Mouse (Mus musculus): ENCODE results near the gene Pxk.
"Not testable (repeated sequence)": the region's sequence is repeated elsewhere in the genome, so short reads cannot be mapped to it uniquely, and the experiment has no call there.

The Pxk gene

DNA sequence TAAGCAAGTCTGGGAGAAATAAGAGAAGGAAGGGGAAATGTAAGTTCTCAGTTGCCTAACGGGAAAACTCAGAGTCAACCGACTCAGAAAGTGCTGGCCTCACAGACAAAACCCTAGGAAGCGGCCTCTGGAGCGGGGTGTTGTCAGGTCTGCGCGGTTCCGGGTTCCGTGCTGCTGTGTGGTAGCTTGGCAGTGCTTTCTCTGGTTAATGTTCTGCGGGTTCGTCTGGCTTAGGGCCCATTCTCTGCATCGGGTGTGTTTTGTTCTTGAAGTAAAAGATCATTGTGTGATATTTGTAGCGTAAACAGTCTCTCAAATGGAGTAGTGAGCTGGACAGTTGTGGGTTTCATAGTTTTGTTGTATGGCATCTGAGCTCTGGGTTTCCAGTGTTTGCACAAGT is 4.7 kb downstream of the Pxk start:
- no peak for DNase-seq (ENCODE audit: low read depth, low spot score)

DNA sequence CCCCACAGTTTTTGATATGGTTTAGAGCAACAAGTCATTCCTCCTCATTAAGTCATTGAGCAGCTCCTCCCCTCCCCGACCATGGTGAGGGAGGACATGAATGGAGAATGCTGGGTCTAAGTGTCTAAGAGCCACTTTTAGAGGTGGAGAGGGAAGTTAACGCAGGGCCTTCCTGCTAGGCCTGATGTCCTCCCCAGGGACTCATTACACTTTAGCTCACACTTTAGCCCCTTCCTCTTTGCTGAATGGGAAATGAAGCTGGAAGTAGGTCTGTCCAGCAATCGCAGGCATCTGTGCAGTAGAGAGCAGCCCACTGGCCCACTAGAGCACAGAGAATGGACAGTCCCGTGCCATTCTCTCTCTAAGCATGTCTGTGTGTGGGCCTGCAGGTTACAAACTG is 10.0 kb downstream of the Pxk start:
- peak; percentile 37 for DNase-seq (ENCODE audit: low read depth, low spot score)

DNA sequence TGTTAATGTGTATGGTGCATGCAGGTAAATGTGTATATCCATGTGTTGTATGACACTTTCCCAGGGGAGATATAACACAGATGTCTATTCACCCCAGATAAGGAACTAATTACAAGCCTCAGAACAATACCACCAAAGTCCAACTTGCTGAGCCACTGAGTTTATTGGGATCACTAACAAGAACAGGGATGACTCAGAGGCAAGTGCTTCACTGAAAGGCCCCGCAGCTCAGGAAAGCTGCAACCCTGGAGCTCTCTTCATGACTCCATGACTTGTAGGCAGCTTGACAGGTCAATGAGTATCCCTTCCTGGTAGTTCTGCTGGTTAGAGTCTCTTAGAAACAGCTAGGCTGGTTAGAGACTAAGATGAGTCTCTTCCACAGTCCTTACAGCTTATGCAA is 11.0 kb downstream of the Pxk start:
- no peak for DNase-seq (ENCODE audit: low read depth, low spot score)

DNA sequence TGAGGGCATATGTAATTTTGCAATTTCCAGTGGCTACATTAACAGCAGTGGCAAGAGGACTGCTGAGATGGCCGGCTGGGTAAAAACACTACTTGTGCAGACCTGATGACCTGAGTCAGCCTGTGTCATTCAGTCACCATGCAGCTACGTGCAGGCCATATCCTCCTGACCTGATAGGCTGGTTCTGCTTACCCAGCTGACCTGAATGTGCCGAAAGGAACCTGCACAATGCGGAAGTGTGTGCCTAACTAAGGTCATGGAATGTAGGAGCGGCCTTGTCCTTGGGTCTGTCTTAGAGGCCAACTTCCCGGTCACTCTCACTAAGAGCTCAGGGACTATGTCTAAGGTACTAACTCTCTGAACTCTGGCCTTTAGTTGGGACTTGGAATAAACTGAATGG is 13.5 kb downstream of the Pxk start:
- no peak for DNase-seq (ENCODE audit: low read depth, low spot score)

- DNase-seq (ENCODE audit: low read depth, low spot score) = no peak
Measured at GRCm38 (mm10) chr14:8112036-8112435, 14.0 kb downstream of the Pxk start.

- DNase-seq (ENCODE audit: low read depth, low spot score) = no peak
Measured at GRCm38 (mm10) chr14:8113616-8114015, 15.6 kb downstream of the Pxk start.

DNA sequence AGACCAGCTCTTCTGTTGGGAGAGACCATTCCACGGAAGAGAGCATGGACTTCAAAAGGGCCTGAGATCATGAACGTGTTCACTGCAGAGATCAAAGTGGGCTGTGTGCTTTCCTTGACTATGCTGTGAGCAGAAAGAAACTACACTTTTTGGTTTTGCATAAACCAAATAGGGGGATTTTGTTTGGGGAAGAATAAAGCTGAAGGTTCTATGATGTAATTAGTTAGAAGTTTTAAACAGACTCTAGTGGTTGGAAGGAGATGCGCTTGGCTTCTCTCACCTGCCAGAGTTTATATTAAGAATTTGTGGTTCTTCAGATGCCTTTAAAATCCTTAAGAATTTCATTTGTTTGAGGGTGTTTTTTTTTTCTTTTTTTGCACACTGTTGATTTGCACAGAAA is 16.3 kb downstream of the Pxk start:
- peak; percentile 87 for DNase-seq (ENCODE audit: low read depth, low spot score)

GRCm38 (mm10) chr14:8114756-8115155 is 16.7 kb downstream of the Pxk start:
- peak; percentile 86 for DNase-seq (ENCODE audit: low read depth, low spot score)

DNA sequence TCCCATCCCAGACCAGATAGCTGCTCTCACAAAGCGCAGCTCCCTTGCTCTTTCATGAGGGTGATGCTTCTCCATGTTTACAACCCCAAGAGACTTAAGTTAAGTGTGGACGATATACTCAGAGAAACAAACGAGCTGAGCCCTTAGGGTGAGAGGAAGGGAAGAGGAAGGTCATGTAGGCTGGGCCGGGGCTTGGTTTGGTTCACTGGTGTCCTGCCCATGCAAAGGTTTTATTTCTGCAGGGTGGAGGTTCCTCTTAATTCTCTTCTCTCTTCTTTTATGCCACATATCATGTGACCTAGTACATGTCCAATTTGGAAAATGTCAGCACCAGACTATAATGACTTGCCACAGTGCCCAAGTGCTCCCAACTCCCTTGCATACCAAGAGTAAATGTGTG is 17.8 kb downstream of the Pxk start:
- peak; percentile 29 for DNase-seq (ENCODE audit: low read depth, low spot score)

DNA sequence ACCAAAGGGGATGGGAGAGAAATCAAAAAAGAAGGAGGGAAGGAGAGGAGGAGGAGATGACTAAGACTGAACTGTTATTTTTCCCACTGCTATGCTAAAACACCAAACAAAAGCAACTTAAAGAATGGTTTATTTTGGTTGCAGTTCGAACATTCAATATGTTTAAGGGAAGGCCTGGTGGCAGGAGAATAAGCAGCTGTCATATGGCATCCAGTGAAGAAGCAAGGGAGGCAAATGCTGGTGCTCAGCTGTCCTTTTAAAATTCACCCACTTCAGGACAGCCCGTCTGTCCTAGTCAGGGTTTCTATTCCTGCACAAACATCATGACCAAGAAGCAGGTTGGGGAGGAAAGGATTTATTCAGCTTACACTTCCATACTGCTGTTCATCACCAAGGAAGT is 19.4 kb downstream of the Pxk start:
- no peak for DNase-seq (ENCODE audit: low read depth, low spot score)

GRCm38 (mm10) chr14:8119454-8119853 is 21.4 kb downstream of the Pxk start:
- DNase-seq (ENCODE audit: low read depth, low spot score) = no peak

DNA sequence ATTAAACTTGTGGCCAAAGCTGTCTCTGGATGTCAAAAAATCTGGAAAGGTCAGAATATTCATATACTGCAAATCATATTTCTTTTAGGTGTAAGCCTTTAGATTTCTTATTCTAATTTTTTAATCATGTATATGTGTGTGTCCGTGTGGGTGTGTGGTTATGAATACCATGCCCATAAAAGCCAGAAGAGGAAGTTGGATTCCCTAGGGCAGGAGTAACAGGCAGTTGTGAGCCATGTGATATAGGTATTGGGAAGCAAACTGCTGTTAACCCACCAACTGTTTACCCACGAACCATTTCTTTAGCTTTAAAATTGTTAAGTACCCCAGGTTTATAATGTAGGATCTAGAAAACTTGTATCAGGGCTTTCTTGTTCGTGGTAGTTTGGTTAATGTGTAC is 21.9 kb downstream of the Pxk start:
- DNase-seq (ENCODE audit: low read depth, low spot score) = no peak

DNA sequence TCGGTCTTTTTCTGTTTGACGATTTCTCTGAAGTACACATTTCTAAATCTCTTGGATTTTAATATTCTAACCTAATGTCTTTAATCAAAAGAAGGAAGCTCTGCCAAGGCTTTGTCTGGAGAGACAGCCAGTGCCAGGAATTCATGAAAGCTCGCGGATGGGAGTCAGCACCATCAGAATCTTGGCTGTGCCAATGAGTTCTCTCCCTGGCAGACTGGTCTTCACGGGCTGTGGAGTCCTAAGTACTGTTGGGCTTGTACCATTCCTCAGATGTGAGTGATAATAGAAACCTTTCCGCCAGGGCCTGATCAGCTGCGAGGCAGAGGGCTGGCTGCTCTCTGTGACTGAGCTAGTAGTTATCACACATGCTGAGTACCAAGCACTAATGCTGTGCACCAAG is 25.1 kb downstream of the Pxk start:
- no peak for DNase-seq (ENCODE audit: low read depth, low spot score)

- DNase-seq (ENCODE audit: low read depth, low spot score) = not testable (repeated sequence)
Measured at GRCm38 (mm10) chr14:8123611-8124010, 25.6 kb downstream of the Pxk start.

- DNase-seq (ENCODE audit: low read depth, low spot score) = no peak
Measured at GRCm38 (mm10) chr14:8124046-8124881, 26.3 kb downstream of the Pxk start.

- DNase-seq (ENCODE audit: low read depth, low spot score) = no peak
Measured at GRCm38 (mm10) chr14:8127971-8128370, 30.0 kb downstream of the Pxk start.

DNA sequence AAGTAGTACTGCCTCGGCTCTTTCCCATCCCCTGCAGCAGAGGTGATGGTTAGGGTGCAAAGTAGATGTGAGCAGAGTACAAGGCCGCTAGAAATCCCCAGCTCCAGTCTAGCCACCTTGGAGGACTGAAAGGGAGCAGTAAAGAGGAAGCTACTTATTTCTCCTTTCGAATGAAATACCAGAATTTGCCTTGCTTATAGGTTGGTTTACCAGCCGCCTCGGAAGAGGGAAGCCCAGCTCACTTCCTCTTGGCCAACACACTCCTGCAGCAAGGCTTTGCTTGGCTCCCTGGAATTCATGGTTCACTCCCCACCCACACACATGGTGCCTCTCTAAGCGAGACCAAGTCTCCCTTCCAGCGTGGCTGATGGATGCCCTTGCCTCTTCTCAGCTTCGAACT is 34.8 kb downstream of the Pxk start:
- peak; percentile 79 for DNase-seq (ENCODE audit: low read depth, low spot score)

GRCm38 (mm10) chr14:8134234-8134633 is 36.2 kb downstream of the Pxk start:
- DNase-seq (ENCODE audit: low read depth, low spot score) = no peak

- DNase-seq (ENCODE audit: low read depth, low spot score) = no peak
Measured at GRCm38 (mm10) chr14:8135130-8135529, 37.1 kb downstream of the Pxk start.

DNA sequence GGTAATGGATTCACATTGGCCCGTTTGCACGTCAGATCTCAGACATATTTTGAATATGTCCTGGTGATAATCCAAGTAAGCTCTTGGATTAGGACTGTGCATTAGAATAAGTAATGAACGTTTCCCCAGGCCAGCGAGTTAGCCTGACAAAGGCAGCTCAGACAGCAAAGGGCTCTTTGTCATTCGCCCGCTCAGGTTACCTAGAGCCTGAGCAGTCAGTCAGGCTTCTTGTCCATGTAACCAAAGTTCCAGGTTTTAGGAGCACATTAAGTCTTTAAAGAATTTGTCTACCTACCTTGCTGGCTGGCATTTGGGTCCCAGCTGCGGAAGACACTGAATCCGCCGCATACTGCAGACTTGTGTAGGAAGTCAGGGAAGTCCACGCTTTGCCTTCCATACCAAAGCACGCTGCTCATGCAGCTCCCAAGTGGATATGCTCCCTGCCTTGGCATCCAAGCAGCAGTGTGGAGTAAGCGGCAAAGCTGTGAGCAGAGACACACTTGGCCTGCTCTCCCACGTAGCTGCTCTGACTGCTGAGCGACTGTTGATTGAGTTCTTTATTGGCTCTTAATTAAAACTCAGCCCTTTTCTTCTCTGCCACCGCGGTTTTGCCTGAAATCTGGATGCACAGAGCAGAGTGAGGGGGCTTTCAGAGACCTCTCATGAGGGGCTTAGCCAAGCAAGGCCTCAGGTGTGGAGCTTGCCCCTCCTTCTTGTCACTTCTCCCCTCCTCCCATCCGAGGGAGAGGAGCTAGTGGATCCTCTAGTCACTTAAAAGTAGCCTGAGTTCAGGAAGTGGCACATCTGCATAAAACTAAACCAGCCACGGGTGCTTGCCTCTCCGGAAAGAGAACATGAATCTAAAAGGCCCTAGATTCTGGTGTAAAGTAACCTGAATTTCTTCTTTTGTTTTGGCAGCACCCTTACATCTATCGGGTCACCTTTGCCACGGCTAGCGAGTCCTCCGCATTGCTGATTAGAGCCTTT is 42.0 kb downstream of the Pxk start:
- no peak for DNase-seq (ENCODE audit: low read depth, low spot score)

DNA sequence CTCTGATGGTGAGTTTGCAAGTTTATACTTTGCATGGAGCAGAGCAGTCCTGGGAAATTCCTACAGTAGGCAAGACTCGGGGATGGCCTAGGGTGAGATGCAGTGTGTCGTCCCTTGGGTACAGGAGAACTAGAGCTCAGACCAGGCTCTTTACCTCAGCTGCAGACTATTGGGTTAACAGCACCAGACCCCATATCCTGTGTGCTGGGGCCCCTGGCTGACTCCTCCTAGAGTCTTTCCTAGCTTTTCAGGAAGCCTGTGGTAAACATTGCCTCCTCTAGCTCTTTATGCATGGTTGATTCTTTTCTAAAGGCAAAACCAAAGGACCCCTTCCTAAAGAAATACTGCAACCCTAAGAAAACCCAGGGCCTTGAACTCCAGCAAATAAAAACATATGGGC is 43.1 kb downstream of the Pxk start:
- no peak for DNase-seq (ENCODE audit: low read depth, low spot score)
